Mouse (Mus musculus) testis, adult 2 months (tissue): Measurements from ENCODE around the gene 1700024G13Rik.

Source experiments
- CTCF ChIP-seq: fragments of 200-500 bp; IDR thresholded peaks from 2 replicates; pipeline ENCODE4 v1.5.1; 2012; ENCODE audit warnings: low read depth, mild to moderate bottlenecking, inconsistent platforms, low read length, moderate library complexity; ENCODE audit not compliant: control insufficient read depth, insufficient read depth, insufficient replicate concordance
- POLR2A ChIP-seq: fragments of 200-500 bp; IDR thresholded peaks from 2 replicates; pipeline ENCODE4 v1.6.1; 2012; ENCODE audit warnings: low read depth, mild to moderate bottlenecking, inconsistent platforms, low read length, moderate library complexity; ENCODE audit not compliant: control insufficient read depth

DNA sequence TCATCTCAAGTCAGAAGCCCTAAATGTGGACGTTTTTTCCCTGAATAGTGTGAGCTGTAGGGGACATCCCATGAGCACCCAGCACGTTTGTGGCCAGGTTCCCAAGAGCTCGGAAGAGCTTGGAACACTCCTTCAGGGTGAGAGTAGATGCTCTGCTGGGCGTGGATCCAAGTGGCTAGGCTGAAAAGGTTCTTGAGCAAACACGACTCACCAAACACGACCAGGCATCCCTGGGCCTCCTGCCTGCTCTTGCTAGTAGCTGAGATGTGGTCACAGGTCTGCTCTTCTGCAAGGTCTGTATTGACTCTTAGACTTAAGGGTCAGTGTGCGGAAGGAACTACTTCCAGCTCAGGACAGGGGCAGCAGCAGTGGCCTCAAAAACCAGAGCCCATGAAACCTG is 18.4 kb downstream of the 1700024G13Rik start:
- TF ChIP-seq CTCF, result no peak
- TF ChIP-seq POLR2A, result no peak
